Mouse (Mus musculus) heart, postnatal 36 days (tissue): ENCODE measurements around the gene Osbpl2. TPM values are rescaled to one million over a fixed set of nuclear protein-coding genes. Genes with fewer than 3 reads are reported as not detected.

Source experiments
- DNase-seq, 2 experiments: peaks; one replicate each; pipeline ENCODE4 v3.0.0; 2021 to 2022
- intact Hi-C: fragments of 180-260 bp; cut with DNase I; formaldehyde crosslinking; loops from one replicate; pipeline ENCODE4 v1.15.1; 2025
- total RNA-seq, 2 experiments: library from RNA; stranded (reverse); gene quantifications; 2 replicates each; pipeline ENCODE4 v1.2.3; 2021

The Osbpl2 gene
- 10 to 100 TPM; 36.0 to 36.2 TPM for total RNA-seq

- intact Hi-C loops, result loop anchor here (2.0 to 5.0 kb wide), 3 partner anchors 48 to 142 kb away; partner anchors contain the start of genes Mtg2, Rps21 and Taf4
- DNase-seq, result peak; percentile 99 to 100
Measured at GRCm38 (mm10) chr2:180118661-180119438, at the start of gene Osbpl2. TSS of gene Osbpl2 (plus strand) at chr2:180119306.

- no peak for DNase-seq
- intact Hi-C loops, result loop anchor here (2.0 kb wide), 1 partner anchor 49 kb away; the partner anchor contains the start of gene Osbpl2
Measured at GRCm38 (mm10) chr2:180069770-180070480, 49.2 kb upstream of the Osbpl2 start.

GRCm38 (mm10) chr2:180070481-180071453 lies 48.3 kb upstream of the Osbpl2 start, which contains the start of gene Mtg2:
TSS of gene Mtg2 (plus strand) at chr2:180070588.
- intact Hi-C loops, result loop anchor here (2.0 kb wide), 1 partner anchor 48 kb away; the partner anchor contains the start of gene Osbpl2

GRCm38 (mm10) chr2:180071671-180072070 lies 47.4 kb upstream of the Osbpl2 start:
- intact Hi-C loops, result loop anchor here (2.0 kb wide), 1 partner anchor 47 kb away; the partner anchor contains the start of gene Osbpl2
- DNase-seq, result no peak

More at GRCm38 (mm10) chr2:180070481-180071453, 48.3 kb upstream of the Osbpl2 start, which contains the start of gene Mtg2:
- DNase-seq, result peak; percentile 96 to 97

- no peak for DNase-seq
- intact Hi-C loops, result no loop called here
Measured at GRCm38 (mm10) chr2:180072886-180073285, 46.2 kb upstream of the Osbpl2 start.

- intact Hi-C loops, result no loop called here
- no peak for DNase-seq
Measured at GRCm38 (mm10) chr2:180077622-180078021, 41.5 kb upstream of the Osbpl2 start.

- DNase-seq, result no peak
- intact Hi-C loops, result no loop called here
Measured at GRCm38 (mm10) chr2:180080680-180081079, 38.4 kb upstream of the Osbpl2 start.

GRCm38 (mm10) chr2:180083063-180083462 lies 36.0 kb upstream of the Osbpl2 start:
- intact Hi-C loops, result no loop called here
- DNase-seq, result no peak

- intact Hi-C loops, result no loop called here
- DNase-seq, result no peak
Measured at GRCm38 (mm10) chr2:180084565-180084964, 34.5 kb upstream of the Osbpl2 start.

- intact Hi-C loops, result no loop called here
- DNase-seq, result no peak
Measured at GRCm38 (mm10) chr2:180085926-180086636, 33.0 kb upstream of the Osbpl2 start.

GRCm38 (mm10) chr2:180086637-180087027 lies 32.5 kb upstream of the Osbpl2 start:
- no peak for DNase-seq
- intact Hi-C loops, result no loop called here

- DNase-seq, result no peak
- intact Hi-C loops, result no loop called here
Measured at GRCm38 (mm10) chr2:180087472-180087871, 31.6 kb upstream of the Osbpl2 start.

GRCm38 (mm10) chr2:180090285-180090684 lies 28.8 kb upstream of the Osbpl2 start:
- no peak for DNase-seq
- intact Hi-C loops, result no loop called here

- intact Hi-C loops, result no loop called here
- DNase-seq, result no peak
Measured at GRCm38 (mm10) chr2:180095711-180096110, 23.4 kb upstream of the Osbpl2 start.

- intact Hi-C loops, result no loop called here
- no peak for DNase-seq
Measured at GRCm38 (mm10) chr2:180097585-180097984, 21.5 kb upstream of the Osbpl2 start.

- intact Hi-C loops, result no loop called here
- no peak for DNase-seq
Measured at GRCm38 (mm10) chr2:180098167-180098566, 20.9 kb upstream of the Osbpl2 start.

- intact Hi-C loops, result no loop called here
- DNase-seq, result no peak
Measured at GRCm38 (mm10) chr2:180099529-180099928, 19.6 kb upstream of the Osbpl2 start.

GRCm38 (mm10) chr2:180103151-180103977 lies 15.7 kb upstream of the Osbpl2 start:
- intact Hi-C loops, result no loop called here
- no peak for DNase-seq
